Mouse (Mus musculus) adrenal gland, adult 8-10 months (tissue): ENCODE data around the gene Rsph14. TPM values are rescaled to one million over a fixed set of nuclear protein-coding genes. Genes with fewer than 3 reads are reported as not detected.
A peak's percentile ranks its signal among the peaks of the same experiment; 100 is the strongest.

Experiments
- DNase-seq: peaks from one replicate; pipeline ENCODE4 v3.0.0; 2022
- total RNA-seq, 4 experiments: library from RNA; stranded (reverse); gene quantifications; 2 replicates each; pipeline ENCODE4 v1.2.4; 2022

Rsph14 gene
- total RNA-seq, 4 experiments from 2014 or later, result 0.91 to 3.3 (median 1.5) TPM; not detected in 1

DNA sequence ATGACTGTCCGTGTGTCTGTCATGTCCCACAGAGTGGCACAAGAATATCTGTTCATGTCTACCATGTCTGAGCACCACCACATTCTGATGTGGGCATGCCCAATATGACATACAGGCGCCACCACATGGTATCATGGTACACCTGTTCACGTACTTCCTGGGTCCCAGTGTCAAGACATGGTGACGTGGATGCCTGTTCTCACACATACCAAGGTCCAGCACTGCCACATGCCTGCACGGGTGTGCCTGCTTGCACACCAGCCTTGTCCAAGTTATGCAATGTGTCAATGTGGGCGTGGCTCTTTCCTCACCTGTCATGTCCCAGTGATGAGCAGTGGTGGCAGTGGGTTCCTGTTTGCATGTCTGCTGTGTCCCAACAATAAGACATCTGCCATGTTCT lies 99.9 kb downstream of the Rsph14 start:
- DNase-seq, result no peak

DNA sequence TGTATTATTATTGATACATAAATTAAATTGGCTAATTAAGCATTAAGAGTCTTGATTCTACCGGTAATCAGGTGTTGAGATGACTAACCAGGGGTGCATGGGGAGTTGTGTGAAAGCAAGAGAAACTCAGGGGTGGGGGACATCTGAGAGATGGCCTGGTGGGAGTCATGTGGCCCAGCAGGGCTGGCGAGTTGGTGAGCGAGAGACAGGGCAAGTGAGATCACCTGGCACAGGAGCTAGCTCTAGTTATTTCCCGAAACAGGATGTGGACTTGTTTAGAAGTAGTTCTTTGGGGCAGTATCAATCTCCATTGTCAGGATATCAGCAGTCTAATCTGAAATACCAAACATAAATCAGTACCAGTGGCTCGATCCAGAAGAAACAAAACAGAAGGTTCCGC lies 100.8 kb downstream of the Rsph14 start:
- DNase-seq, result no peak

DNA sequence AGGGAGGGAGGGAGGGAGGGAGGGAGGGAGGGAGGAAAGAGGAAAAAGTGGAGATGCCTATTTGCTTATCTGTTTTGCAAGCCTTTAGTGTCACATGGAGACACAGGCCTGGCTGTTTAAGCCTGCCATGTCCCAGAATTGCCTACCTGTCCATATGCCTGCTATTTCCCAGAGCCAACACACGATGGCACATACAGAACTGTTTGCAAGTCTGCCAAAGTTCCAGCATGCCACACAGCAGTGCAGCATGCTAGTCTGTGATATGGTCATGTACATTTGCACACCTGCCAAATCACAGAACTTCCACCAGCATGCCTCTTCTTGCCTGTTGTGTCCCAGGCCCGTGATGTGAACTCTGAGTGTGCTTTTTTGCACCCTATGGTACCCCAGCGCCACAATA lies 101.8 kb downstream of the Rsph14 start:
- no peak for DNase-seq

DNA sequence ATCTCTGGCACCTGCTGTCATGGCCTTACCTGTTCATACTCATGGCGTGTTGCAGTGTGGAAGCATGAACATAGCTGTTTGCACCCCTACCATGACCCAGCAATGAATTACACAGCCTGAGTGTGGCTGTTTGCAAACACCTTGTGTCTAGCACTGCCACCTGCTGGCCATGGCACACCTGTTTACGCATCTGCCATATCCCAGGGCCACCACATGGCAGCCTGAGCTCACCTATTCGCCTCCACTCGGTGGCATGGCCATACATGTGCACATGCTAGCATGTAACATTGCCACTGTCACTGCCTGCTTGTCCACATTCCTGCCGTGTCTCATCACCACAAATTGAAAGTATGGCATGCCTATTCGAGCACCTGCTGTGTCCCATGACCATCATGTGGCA lies 102.8 kb downstream of the Rsph14 start:
- no peak for DNase-seq

DNA sequence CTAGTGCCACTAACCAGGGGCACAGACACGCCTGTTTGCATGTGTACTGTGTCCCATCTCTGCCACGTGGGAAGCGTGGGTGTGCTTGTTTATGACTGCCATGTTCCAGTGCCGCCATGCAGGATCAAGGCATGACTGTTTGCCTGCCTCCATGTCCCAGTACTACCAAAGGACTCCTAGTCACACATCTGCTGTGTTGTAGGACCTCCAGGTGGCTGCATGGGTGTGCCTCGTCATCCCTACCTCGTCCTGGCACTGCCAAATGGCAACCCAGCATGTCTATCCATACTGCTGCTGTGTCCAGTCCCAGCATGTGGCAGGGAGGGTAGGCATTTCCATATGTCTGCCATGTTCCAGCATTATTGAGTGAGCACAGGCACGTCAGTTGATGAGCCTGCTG lies 104.1 kb downstream of the Rsph14 start:
- no peak for DNase-seq

DNA sequence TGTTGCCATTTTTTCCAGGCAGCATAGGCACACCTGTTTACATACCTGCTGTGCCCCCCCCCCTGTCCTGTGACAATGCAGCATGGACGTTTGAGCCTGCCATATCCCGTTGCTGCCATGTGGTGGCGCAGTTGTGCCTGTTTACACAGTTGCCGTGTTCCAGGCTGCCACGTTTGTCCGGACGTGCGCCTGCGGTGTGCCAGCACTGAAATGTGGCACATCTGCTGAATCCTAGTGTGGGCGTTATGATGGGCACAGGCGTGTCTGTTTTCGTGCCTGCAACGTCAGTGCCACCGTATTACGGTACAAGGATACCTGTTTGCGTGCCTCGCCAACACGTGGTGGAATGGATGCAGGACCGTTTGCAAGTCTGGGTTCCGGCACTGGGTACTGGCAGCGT lies 107.1 kb downstream of the Rsph14 start:
- peak; percentile 34 for DNase-seq

DNA sequence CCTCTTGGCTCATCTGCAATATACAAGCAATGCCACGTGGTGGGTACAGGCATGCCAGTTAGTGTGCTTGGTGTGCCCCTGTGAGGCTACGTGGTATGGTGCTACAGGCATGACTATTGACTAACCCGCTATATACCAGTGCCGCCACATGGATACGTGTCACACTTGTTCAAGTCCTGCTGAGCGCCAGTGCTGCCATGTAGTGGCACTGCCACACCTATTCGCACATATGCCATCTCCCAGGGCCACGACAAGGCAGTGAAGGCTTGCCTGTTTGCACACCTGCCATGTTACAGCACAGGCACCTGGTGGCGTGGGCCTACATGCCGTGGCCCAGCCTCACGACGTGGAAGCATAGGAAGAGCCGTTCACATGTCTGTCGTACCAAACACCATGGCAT lies 108.1 kb downstream of the Rsph14 start:
- DNase-seq, result no peak

DNA sequence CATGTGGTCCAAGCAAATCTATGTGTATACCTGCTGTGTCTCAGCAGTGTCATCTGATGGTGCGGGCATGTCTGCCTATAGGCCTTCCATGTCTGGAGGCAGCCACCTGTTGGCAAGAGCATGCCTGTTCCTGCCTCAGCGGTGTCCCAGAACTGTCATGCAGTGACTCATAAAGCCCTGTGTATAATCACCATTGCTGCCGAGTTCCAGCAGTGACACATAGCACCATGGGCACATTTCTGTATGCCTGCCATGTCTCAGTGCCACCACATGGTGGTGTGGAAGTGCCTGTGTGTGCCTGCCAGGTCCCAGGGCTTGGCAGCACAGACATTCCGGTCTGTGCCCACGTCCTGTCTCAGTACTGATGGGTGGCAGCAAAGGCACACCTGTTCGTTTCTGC lies 109.6 kb downstream of the Rsph14 start:
- DNase-seq, result peak; percentile 77

DNA sequence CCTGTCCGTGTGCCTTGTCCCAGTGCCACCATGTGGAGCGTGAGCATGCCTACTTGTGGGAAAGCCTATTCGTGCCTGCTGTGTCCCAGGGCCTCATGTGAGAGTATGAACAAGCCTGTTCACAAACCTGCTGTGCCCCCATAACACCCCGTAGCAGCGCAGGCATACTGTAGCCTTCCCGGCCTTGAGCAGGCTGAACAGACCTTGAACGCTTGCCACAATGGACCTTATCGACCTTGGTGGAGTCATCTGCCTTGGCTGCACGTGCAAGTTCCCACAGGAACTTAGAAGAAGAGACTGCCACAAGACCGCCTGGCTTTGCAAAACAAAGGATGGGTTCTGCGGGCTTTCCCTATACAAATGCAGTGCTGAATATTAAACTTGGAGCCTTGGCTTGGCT lies 110.8 kb downstream of the Rsph14 start:
- DNase-seq, result peak; percentile 73

DNA sequence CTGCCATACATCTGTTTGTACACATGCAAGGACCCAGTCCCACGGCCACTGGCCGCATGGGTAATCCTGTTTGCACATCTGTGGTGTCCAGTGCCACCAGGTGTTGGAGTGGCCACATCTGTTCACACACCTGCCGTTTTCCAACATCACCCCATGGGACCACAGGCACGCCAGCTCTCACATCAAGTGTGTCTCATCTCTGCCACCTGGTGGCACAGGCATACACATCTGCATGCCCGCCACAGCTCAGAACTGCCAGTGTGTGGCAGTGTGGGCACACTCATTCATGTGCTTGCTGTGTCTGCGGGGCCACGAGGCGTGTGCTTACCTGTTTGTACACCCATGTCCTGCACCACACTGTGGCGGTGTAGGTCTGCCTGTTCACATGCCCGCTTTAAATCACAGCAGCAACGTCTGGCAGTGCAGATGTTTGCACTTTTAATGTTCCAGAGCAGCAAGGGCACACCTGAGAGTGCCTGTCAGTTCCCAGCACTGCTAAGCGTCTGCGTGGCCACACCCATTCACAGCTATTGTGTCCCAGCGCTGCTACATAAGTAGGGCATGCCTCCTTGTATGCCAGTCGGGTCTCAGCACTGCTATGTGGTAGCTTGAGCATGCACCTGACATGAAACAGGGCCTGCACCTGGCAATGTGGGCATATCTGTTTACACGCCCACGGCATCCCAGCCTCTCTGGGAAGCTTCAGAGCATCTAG lies 111.4 kb downstream of the Rsph14 start:
- peak; percentile 54 for DNase-seq

DNA sequence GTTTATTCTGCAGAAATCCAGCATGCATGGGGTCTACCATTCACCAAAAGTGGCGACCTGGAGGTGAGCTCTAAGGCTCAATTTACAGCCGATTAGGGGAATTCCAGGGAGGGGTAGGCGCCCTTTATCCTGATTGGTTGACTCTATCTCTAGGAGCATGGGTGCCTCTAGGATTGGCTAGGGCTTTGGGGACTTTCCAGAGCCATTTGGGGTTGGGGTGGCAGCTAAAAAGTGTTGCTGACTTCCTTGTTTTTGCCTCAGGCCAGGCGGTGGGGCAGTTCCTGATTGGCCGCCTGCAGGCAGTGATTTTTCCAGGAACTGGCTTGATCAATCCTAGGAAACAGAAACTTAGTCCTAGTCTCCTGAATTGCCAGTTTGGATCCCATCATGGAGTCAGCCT lies 113.1 kb downstream of the Rsph14 start:
- DNase-seq, result no peak

DNA sequence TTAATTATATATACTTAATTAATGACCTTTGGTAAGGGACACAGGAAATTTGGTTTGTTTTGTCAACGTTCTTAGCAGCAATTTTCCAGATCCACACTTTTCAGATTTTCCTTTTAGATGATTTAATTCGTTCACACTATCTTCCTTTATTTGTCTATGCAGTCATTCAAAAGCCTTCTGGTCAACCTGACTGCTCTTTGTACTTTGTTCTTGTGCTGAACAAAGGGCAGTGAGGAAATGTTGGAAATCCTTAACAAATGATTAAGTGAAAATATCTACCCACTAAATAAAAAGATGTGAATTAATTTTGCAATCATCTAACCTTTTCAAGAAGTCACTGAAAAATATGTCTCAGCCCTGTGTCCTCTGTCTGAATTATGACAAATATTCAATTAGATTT lies 124.0 kb downstream of the Rsph14 start:
- DNase-seq, result no peak

Other genes starting within 250 kb of the Rsph14 start
- gene Gnaz, start 65.4 kb downstream of the Rsph14 start, total RNA-seq, result 10 to 100 TPM in 2 of 4 experiments, 1 to 10 TPM in 2; 3.6 to 14.9 (median 8.5) TPM
- 10 to 100 TPM; 14.1 to 46.3 (median 30.9) TPM for gene Rab36, start 4.5 kb upstream of the Rsph14 start, total RNA-seq
- gene Bcr, start 28.0 kb upstream of the Rsph14 start, total RNA-seq, result 10 to 100 TPM; 33.7 to 76.4 (median 56.5) TPM
- 10 to 100 TPM; 62.7 to 81.0 (median 64.4) TPM for gene Specc1l, start 179.5 kb upstream of the Rsph14 start, total RNA-seq